Mouse (Mus musculus): ENCODE measurements around the gene Hrk.

Gene Hrk

DNA sequence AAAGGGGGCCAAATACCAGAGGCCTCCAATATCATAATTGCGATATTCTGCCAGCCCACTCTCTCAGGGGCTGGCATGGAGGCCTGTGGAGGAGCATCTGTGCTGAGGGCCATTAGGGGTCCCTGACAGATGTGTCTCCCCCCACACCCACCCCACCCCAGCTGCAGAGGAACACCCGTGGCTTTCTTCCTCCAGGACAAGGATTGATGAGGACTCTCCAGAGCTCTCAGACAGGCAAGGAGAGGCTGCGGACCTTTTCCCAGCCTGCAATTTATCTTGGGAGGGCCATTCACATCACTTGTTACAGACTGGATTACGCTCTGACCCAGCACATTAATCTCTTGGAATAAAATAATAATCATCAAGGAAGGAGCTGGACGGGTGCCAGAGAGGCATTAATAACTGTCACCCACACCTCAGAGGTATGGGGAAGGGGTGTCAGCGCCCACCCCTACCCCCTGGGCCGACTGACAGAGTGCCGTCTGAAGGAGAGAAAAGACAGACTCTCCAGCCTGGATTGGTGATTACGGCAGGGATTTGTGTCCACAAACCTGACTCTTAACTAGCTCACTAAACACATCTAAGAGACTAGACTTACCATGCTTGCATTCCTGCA is 58.8 kb downstream of the Hrk start:
- DNase-seq (ENCODE audit: low spot score): no peak

DNA sequence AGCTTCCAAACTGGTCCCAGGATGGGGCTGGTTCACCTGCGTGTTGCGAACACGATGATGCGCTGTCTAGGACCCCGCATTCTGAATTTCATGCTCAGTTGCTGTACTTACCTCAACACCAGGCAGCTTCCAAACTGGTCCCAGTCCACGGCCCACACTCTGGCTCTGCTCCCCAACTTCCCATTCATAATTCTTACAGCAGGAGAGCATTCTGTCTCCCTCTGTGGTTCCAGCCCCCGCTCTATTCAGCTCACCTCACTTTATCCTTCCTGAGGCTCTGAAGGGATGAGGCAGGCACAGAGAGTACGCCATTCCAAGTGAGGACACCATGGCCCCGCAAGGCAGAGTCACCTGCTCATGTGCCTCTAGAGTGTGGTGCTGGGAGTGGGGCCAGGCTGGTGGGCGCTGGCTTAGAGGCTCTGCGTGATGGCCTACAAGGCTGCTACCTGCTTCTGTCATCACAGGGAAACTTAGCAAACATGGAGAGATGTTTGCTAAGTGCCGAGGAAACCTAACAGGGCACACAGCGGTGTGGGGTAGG is 65.7 kb downstream of the Hrk start:
- DNase-seq (ENCODE audit: low spot score): peak; percentile 63

DNA sequence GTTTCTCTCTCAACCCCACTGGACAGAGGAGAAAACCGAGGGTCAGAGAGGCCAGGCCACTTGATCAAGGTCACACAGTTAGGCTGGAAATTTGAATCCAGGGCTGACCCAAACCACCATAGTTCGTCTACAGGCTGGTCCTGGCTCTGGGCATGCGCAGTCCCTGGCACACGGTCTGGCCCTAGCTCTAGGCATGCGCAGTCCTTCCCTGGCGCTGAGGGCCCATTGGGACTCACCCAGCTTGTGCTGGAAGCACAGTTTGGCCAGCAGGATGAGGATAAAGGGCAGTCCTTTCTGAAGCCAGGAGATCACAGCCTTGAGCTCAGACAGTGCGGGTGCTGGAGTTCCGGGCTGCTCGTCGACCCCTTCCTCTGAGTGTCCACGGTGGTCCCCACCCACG is 72.4 kb downstream of the Hrk start:
- no peak for DNase-seq (ENCODE audit: low spot score)

Data from layer of hippocampus, adult 11-12 months (tissue).